Mouse (Mus musculus) lung, postnatal 0 days (tissue): ENCODE data around the gene N4bp1. TPM values are rescaled to one million over a fixed set of nuclear protein-coding genes. Genes with fewer than 3 reads are reported as not detected.
A peak's percentile ranks its signal among the peaks of the same experiment; 100 is the strongest.

ENCODE experiments used
- ATAC-seq: fragments of 200-750 bp; cut with Nextera tagmentation; 2 replicates; pipeline ENCODE4 v1.8.0; 2017; ENCODE audit warnings: moderate library complexity
- DNase-seq: peaks from one replicate; pipeline ENCODE4 v3.0.0-alpha.2; 2016; ENCODE audit warnings: low spot score
- H3K27ac ChIP-seq: fragments of 300-500 bp; sonication (generic); 2 replicates; pipeline ENCODE4 v1.5.1; 2014; ENCODE audit warnings: antibody characterized with exemption, mild to moderate bottlenecking, low read length, mixed read lengths
- H3K27me3 ChIP-seq: fragments of 300-500 bp; sonication (generic); replicated peaks from 2 replicates; pipeline ENCODE4 v1.6.1; 2014; ENCODE audit warnings: low read length, mixed read lengths; ENCODE audit not compliant: insufficient read depth
- H3K36me3 ChIP-seq: fragments of 300-500 bp; sonication (generic); 2 replicates; pipeline ENCODE4 v1.6.1; 2014; ENCODE audit warnings: low read length, mixed read lengths; ENCODE audit not compliant: insufficient read depth
- H3K4me1 ChIP-seq: fragments of 300-500 bp; sonication (generic); 2 replicates; pipeline ENCODE4 v1.6.1; 2014; ENCODE audit warnings: antibody characterized with exemption, low read depth, low read length, mixed read lengths; ENCODE audit not compliant: insufficient read depth
- H3K4me2 ChIP-seq: fragments of 300-500 bp; sonication (generic); replicated peaks from 2 replicates; pipeline ENCODE4 v1.6.1; 2014; ENCODE audit warnings: low read depth, mild to moderate bottlenecking, low read length, moderate library complexity, mixed read lengths
- H3K4me3 ChIP-seq: fragments of 300-500 bp; sonication (generic); 2 replicates; pipeline ENCODE4 v1.5.1; 2014; ENCODE audit warnings: low read depth, low read length
- H3K9ac ChIP-seq: fragments of 300-500 bp; sonication (generic); replicated peaks from 2 replicates; pipeline ENCODE4 v1.6.1; 2014; ENCODE audit warnings: low read depth, mild to moderate bottlenecking
- H3K9me3 ChIP-seq: fragments of 300-500 bp; sonication (generic); 2 replicates; pipeline ENCODE4 v1.6.1; 2016; ENCODE audit warnings: low read length, mixed read lengths
- CTCF ChIP-seq: IDR thresholded peaks from 2 replicates; pipeline ENCODE4 v1.5.1; 2016; ENCODE audit warnings: antibody characterized with exemption, mild to moderate bottlenecking
- EP300 ChIP-seq: IDR thresholded peaks from 2 replicates; pipeline ENCODE4 v1.6.1; 2016; ENCODE audit warnings: antibody characterized with exemption, mild to moderate bottlenecking, control low read depth
- WGBS: fragments of 180-500 bp; shearing (Covaris S2); extraction: QIAGEN DNeasy Blood & Tissue Kit; methylation state at CpG from one replicate; pipeline ENCODE4 v1.1.7; 2014; 5-methylcytosine and 5-hydroxymethylcytosine counted together
- polyA plus RNA-seq: library from polyadenylated mRNA; unstranded; fragments of >200 nt; fragmentation: Nextera tagmentation; extraction: Ambion mirVana; gene quantifications from 2 replicates; pipeline ENCODE4 v1.2.1, GENCODE M21; 2015

Gene N4bp1
- polyA plus RNA-seq, 1 experiment from 2014 or later: 5.4 TPM

DNA sequence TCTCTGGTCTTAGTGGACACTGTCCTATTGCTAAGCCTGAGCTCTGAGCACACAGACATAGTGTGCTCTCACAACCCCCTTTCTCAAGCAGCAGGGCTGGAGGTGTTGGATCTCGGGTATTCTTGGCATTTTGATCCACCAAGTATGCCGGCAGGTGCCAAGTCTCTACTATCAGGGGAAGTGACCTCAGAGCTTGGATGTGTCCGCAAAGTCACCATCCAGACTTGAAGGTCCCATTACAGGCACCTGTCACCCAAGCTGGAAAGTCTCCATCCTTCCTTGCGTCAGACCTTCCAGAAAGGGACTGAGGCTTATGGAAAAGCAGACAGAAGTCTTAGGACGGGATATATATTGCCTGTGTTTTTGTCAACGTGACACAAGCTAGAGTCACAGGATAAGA is 86.9 kb downstream of the N4bp1 start:
- H3K27ac ChIP-seq: no peak overlapping the region
- H3K36me3 ChIP-seq: no peaks in the 10 kb centered on the region
- H3K4me2 ChIP-seq: no peak overlapping the region
- H3K9ac ChIP-seq: no peak overlapping the region
- TF ChIP-seq CTCF (no peak), EP300 (no peak)
- H3K4me1 ChIP-seq: no peaks in the 10 kb centered on the region
- no peaks in the 10 kb centered on the region for H3K27me3 ChIP-seq
- no peak overlapping the region for H3K4me3 ChIP-seq
- ATAC-seq (no peak), DNase-seq (no peak)
- 84% methylated on average over 6 of the region's 6 CpGs for WGBS
- H3K9me3 ChIP-seq: no peaks in the 10 kb centered on the region

DNA sequence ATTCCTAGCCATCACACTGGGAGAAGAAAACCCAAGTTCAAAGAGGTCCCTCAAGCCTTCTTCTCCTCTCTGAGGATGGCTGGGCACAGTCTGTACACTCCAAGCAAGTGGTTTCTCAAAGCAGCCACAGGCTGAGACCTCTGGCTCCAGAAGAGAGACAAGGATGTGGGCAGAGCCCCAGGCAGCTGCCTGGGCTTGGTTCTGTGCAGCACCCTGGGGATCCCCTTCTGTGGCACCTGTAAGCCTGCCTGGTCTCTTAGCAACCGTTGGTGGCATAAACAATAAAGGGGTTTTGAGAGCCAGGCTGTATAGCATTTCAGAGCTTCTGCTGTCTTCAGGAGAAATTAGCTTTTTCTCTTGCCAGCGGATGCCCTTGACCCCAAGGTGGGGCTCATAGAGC is 87.4 kb downstream of the N4bp1 start:
- TF ChIP-seq EP300 (no peak), CTCF (no peak)
- Histone ChIP-seq H3K4me1 (no peaks in the 10 kb centered on the region), H3K4me2 (no peak overlapping the region), H3K9me3 (no peaks in the 10 kb centered on the region), H3K9ac (no peak overlapping the region), H3K27me3 (no peaks in the 10 kb centered on the region), H3K27ac (no peak overlapping the region), H3K36me3 (no peaks in the 10 kb centered on the region), H3K4me3 (no peak overlapping the region)
- 83% methylated on average over 2 of the region's 2 CpGs for WGBS
- DNase-seq: no peak
- no peak for ATAC-seq

DNA sequence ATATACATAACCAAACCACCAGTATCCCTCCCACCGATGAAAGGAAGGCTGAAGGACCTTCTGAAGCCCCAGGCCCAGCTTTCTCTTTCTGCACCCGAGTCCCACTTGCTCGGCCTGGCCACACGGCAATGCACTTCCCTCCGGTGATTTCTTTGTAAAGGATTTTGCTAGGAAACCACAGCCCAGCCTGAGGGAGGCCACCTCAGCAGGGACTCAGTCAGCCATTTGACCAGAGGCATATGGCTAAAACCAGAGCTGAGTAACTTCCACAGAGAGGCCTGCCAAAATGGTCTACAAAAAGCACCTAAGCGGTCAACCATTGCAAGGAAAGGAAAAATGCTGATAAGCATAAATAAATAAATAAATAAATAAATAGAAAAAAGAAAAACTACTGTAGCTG is 90.3 kb downstream of the N4bp1 start:
- ATAC-seq (no peak), DNase-seq (no peak)
- Histone ChIP-seq H3K4me2 (no peak overlapping the region), H3K27ac (no peak overlapping the region), H3K9ac (no peak overlapping the region), H3K27me3 (no peaks in the 10 kb centered on the region), H3K9me3 (no peaks in the 10 kb centered on the region), H3K4me3 (no peak overlapping the region), H3K36me3 (no peaks in the 10 kb centered on the region), H3K4me1 (no peaks in the 10 kb centered on the region)
- WGBS: 45% methylated on average over 6 of the region's 6 CpGs
- TF ChIP-seq EP300 (no peak), CTCF (no peak)

DNA sequence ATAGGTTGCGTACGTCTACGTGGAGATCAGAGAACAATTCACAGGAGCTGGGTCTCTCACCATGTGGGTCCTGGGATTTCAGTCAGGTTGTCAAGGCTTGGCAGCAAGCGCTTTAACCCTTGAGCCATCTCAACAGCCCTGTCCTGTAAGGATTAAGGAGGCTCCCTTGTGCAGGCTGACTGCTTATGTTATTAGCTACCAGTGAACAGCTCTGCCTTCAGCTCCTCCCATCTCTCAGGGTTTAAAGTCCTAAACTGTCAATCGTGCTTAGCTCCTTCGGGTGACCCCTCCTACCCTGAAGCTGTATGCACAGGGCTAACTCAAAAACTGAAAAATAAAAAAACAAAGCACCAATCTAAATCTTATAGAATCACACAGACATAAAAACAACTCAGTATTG is 93.5 kb downstream of the N4bp1 start:
- Histone ChIP-seq H3K9me3 (no peaks in the 10 kb centered on the region), H3K4me2 (no peak overlapping the region), H3K4me3 (no peak overlapping the region), H3K36me3 (no peaks in the 10 kb centered on the region), H3K27ac (no peak overlapping the region), H3K4me1 (peaks cover 8% of the 10 kb centered on the region), H3K9ac (no peak overlapping the region), H3K27me3 (no peaks in the 10 kb centered on the region)
- no peak for DNase-seq
- no peak for TF ChIP-seq CTCF
- TF ChIP-seq EP300: no peak
- ATAC-seq: no peak
- 83% methylated on average over 6 of the region's 6 CpGs for WGBS

DNA sequence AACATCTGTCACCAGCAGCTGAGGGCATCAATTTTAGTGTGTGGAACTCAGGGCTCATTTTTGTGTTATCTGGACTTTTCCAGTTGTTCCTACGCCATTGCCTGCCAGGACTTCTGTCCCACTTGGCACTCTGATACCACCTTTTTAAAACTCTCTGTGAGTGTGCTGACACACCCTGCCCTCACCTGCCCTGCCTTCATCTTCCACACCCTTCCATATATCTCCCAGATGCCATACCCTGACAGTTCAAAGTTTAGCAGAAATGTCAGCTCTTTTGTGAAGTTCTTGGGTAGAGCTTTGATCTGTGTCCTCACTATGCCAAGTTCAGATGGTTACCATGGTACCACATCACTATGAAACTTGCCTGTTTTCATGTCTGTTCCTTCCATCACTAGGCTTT is 95.5 kb downstream of the N4bp1 start:
- peaks cover 8% of the 10 kb centered on the region for H3K4me1 ChIP-seq
- H3K9me3 ChIP-seq: no peaks in the 10 kb centered on the region
- H3K27me3 ChIP-seq: no peaks in the 10 kb centered on the region
- no peak overlapping the region for H3K4me2 ChIP-seq
- H3K36me3 ChIP-seq: no peaks in the 10 kb centered on the region
- no peak overlapping the region for H3K9ac ChIP-seq
- TF ChIP-seq CTCF: no peak
- no peak for TF ChIP-seq EP300
- no peak overlapping the region for H3K27ac ChIP-seq
- ATAC-seq (no peak), DNase-seq (no peak)
- 63% methylated on average over 1 of the region's 1 CpGs for WGBS
- no peak overlapping the region for H3K4me3 ChIP-seq

DNA sequence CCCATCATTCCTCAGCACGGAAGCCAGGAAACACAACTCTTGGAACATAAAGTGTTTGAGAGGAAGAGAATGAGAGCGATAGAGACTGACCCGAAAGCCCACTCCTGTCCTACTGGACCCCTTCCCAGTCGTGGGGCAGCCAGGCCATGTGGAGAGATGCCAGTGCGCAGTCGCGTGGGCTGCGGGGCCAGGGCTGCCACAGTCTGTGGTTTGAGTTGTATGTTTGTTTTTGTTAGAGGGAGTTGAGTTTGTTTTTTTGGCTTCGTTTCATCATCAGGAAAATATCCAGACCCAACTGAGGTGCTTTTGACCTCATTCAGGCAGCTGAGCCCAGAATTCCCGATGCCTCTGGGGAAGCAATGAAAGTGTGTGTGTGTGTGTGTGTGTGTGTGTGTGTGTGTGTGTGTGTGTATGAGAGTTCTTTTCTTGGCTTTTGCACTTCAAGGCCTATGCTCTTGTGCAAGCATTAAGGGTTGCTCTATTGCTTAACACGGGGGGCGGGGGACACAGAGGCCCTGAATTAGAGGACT is 97.1 kb downstream of the N4bp1 start:
- Histone ChIP-seq H3K36me3 (no peaks in the 10 kb centered on the region), H3K9ac (no peak overlapping the region), H3K27me3 (no peaks in the 10 kb centered on the region), H3K4me1 (peaks cover 8% of the 10 kb centered on the region), H3K4me2 (0 out of 2 replicates have a peak overlapping the region, but pooled peaks have one; percentile 25), H3K9me3 (no peaks in the 10 kb centered on the region), H3K4me3 (no peak overlapping the region), H3K27ac (peak overlapping the region; percentile 74)
- ATAC-seq: peak; percentile 75
- DNase-seq: peak; percentile 70
- WGBS: 33% methylated on average over 12 of the region's 12 CpGs
- TF ChIP-seq EP300: peak; percentile 14; the same call in 1 of the 2 replicates
- TF ChIP-seq CTCF: no peak

DNA sequence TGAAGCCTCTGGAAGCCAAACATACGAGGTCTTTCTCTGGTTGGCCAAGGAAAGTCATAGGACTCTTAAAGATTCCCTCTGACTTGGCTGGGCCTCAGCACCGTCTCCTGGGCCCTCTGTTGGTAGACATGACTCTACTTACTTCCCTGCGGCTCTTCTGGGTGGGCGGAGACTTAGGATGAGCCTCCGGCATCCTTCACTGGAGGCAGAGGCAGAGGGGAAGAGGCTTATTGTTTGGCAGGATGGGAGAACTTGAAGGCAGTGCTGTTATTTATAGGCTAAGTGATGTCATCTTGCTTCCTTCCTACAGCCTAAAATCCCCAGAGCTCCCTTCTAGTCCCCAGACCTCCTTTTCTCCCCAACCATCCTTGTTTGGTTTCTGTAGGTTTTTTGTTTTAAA is 98.6 kb downstream of the N4bp1 start:
- H3K4me1 ChIP-seq: peaks cover 8% of the 10 kb centered on the region
- TF ChIP-seq EP300 (no peak), CTCF (no peak)
- DNase-seq (peak; percentile 40), ATAC-seq (peak; percentile 34)
- H3K4me3 ChIP-seq: no peak overlapping the region
- 30% methylated on average over 5 of the region's 5 CpGs for WGBS
- H3K9ac ChIP-seq: no peak overlapping the region
- no peaks in the 10 kb centered on the region for H3K36me3 ChIP-seq
- no peaks in the 10 kb centered on the region for H3K9me3 ChIP-seq
- H3K27me3 ChIP-seq: no peaks in the 10 kb centered on the region
- no peak overlapping the region for H3K27ac ChIP-seq
- H3K4me2 ChIP-seq: no peak overlapping the region
